Mouse (Mus musculus) spleen, adult 2 months (tissue): ENCODE measurements around the gene Fam207a. TPM values are rescaled to one million over a fixed set of nuclear protein-coding genes. Genes with fewer than 3 reads are reported as not detected.

Source experiments
- DNase-seq, 2 experiments: peaks; one replicate each; pipeline versions ENCODE4 v3.0.0 to v3.0.0-alpha.2; 2012 to 2021; ENCODE audit warnings: low spot score in 2 of 2, low read depth in 1 of 2
- H3K27ac ChIP-seq: fragments of 200-500 bp; 2 replicates; pipeline ENCODE4 v1.5.1; 2012; ENCODE audit warnings: low read length, inconsistent platforms; ENCODE audit not compliant: insufficient read depth
- H3K27me3 ChIP-seq: fragments of 200-500 bp; 2 replicates; pipeline ENCODE4 v1.6.1; 2012; ENCODE audit warnings: mild to moderate bottlenecking, moderate library complexity, low read length, inconsistent platforms; ENCODE audit not compliant: control insufficient read depth, insufficient read depth
- H3K36me3 ChIP-seq: fragments of 200-500 bp; 2 replicates; pipeline ENCODE4 v1.6.1; 2012; ENCODE audit warnings: mild to moderate bottlenecking, low read length, inconsistent platforms; ENCODE audit not compliant: control insufficient read depth, insufficient read depth
- H3K4me1 ChIP-seq: fragments of 200-500 bp; 2 replicates; pipeline ENCODE4 v1.6.1; 2011; ENCODE audit warnings: inconsistent platforms; ENCODE audit not compliant: control insufficient read depth, insufficient read depth, insufficient read length
- H3K4me3 ChIP-seq: fragments of 200-500 bp; 2 replicates; pipeline ENCODE4 v1.5.1; 2011; ENCODE audit warnings: mild to moderate bottlenecking, inconsistent platforms; ENCODE audit not compliant: insufficient read depth, insufficient read length; ENCODE audit errors: extremely low read depth
- CTCF ChIP-seq: fragments of 200-500 bp; IDR thresholded peaks from 2 replicates; pipeline ENCODE4 v1.5.1; 2011; ENCODE audit warnings: mild to moderate bottlenecking, inconsistent platforms; ENCODE audit not compliant: insufficient read depth, insufficient read length, insufficient replicate concordance; ENCODE audit errors: extremely low read depth
- POLR2A ChIP-seq: fragments of 200-500 bp; IDR thresholded peaks from 2 replicates; pipeline ENCODE4 v1.6.1; 2011; ENCODE audit warnings: low read depth, low read length, inconsistent platforms
- WGBS: fragments of 180-500 bp; shearing (Covaris S2); methylation state at CpG from one replicate; pipeline ENCODE4 v1.1.7; 2018; 5-methylcytosine and 5-hydroxymethylcytosine counted together
- polyA plus RNA-seq: library from polyadenylated mRNA; depleted of rRNA; stranded (reverse); fragments of >200 nt; gene quantifications from 2 replicates; pipeline ENCODE4 v1.2.3, GENCODE M21; 2012

Gene Fam207a
- polyA plus RNA-seq, 1 experiment = 21.1 TPM

GRCm38 (mm10) chr10:77471512-77471911 is 44.1 kb downstream of the Fam207a start:
- no peak for DNase-seq
- TF ChIP-seq CTCF = no peak
- TF ChIP-seq POLR2A = no peak
- no peaks in the 10 kb centered on the region for H3K4me1 ChIP-seq
- H3K27me3 ChIP-seq = no peaks in the 10 kb centered on the region
- no peak overlapping the region for H3K4me3 ChIP-seq
- WGBS = 68% methylated on average over 7 of the region's 7 CpGs
- no peak overlapping the region for H3K27ac ChIP-seq
- H3K36me3 ChIP-seq = no peaks in the 10 kb centered on the region

GRCm38 (mm10) chr10:77470763-77471162 is 44.8 kb downstream of the Fam207a start:
- H3K27me3 ChIP-seq = no peaks in the 10 kb centered on the region
- H3K36me3 ChIP-seq = no peaks in the 10 kb centered on the region
- H3K27ac ChIP-seq = no peak overlapping the region
- TF ChIP-seq POLR2A (no peak), CTCF (no peak)
- WGBS = 75% methylated on average over 3 of the region's 3 CpGs
- H3K4me1 ChIP-seq = no peaks in the 10 kb centered on the region
- no peak overlapping the region for H3K4me3 ChIP-seq
- DNase-seq = no peak

- no peak for DNase-seq
These were observed 46.9 kb downstream of the Fam207a start for GRCm38 (mm10) chr10:77468675-77469074.

GRCm38 (mm10) chr10:77467407-77467806 is 48.2 kb downstream of the Fam207a start:
- H3K4me1 ChIP-seq = no peaks in the 10 kb centered on the region
- H3K27me3 ChIP-seq = no peaks in the 10 kb centered on the region
- no peak for DNase-seq
- no peaks in the 10 kb centered on the region for H3K36me3 ChIP-seq
- H3K27ac ChIP-seq = no peak overlapping the region
- no peak overlapping the region for H3K4me3 ChIP-seq
- 79% methylated on average over 6 of the region's 6 CpGs for WGBS
- TF ChIP-seq POLR2A (no peak), CTCF (no peak)

More at GRCm38 (mm10) chr10:77468675-77469074, 46.9 kb downstream of the Fam207a start:
- Histone ChIP-seq H3K4me3 (no peak overlapping the region), H3K27ac (no peak overlapping the region), H3K4me1 (no peaks in the 10 kb centered on the region), H3K27me3 (no peaks in the 10 kb centered on the region), H3K36me3 (no peaks in the 10 kb centered on the region)
- no peak for TF ChIP-seq POLR2A
- no peak for TF ChIP-seq CTCF
- WGBS = 88% methylated on average over 4 of the region's 4 CpGs

- H3K4me1 ChIP-seq = no peaks in the 10 kb centered on the region
- no peaks in the 10 kb centered on the region for H3K27me3 ChIP-seq
- no peak overlapping the region for H3K4me3 ChIP-seq
- no peak overlapping the region for H3K27ac ChIP-seq
- H3K36me3 ChIP-seq = no peaks in the 10 kb centered on the region
- WGBS = 93% methylated on average over 5 of the region's 5 CpGs
- no peak for DNase-seq
- TF ChIP-seq CTCF = no peak
- no peak for TF ChIP-seq POLR2A
These were observed 49.7 kb downstream of the Fam207a start for GRCm38 (mm10) chr10:77465902-77466301.

GRCm38 (mm10) chr10:77464181-77464936 is 51.2 kb downstream of the Fam207a start:
- WGBS = 72% methylated on average over 10 of the region's 10 CpGs
- no peaks in the 10 kb centered on the region for H3K36me3 ChIP-seq
- no peaks in the 10 kb centered on the region for H3K4me1 ChIP-seq
- H3K27ac ChIP-seq = no peak overlapping the region
- H3K27me3 ChIP-seq = no peaks in the 10 kb centered on the region
- H3K4me3 ChIP-seq = no peak overlapping the region
- DNase-seq = no peak
- TF ChIP-seq CTCF (no peak), POLR2A (no peak)

- Histone ChIP-seq H3K4me1 (no peaks in the 10 kb centered on the region), H3K36me3 (no peaks in the 10 kb centered on the region), H3K4me3 (no peak overlapping the region), H3K27me3 (no peaks in the 10 kb centered on the region), H3K27ac (no peak overlapping the region)
- no peak for DNase-seq
- no peak for TF ChIP-seq POLR2A
- 89% methylated on average over 8 of the region's 8 CpGs for WGBS
These were observed 54.4 kb downstream of the Fam207a start for GRCm38 (mm10) chr10:77461161-77461560.
